Comparison of ENCODE assay signal across 11 mouse cellular contexts in genomic region chr4:22486641-22486960, GRCm38 (mm10). TPM values are rescaled to one million over a fixed set of nuclear protein-coding genes. Genes with fewer than 3 reads are reported as not detected.
A peak's percentile ranks its signal among the peaks of the same experiment; 100 is the strongest.
DNase-seq lines count a peak whose midpoint lies in the region; ATAC-seq lines count a peak whose summit lies in the region.
"Had no signal": no experiment of that assay in that cellular context is flagged by ENCODE, and none has a peak within 500 bp of the region (broad histone marks: within the 10 kb centered on the region; RNA-seq: fewer than 3 reads in every experiment).

No protein-coding gene starts in this region.

- H3K9me3 ChIP-seq in limb, embryonic 11.5 days (ENCODE audit: control insufficient read depth, low read length), result no peaks in the 10 kb centered on the region

- H3K9ac ChIP-seq in limb, embryonic 11.5 days (ENCODE audit: low read length), result no peak overlapping the region

- no peak for ATAC-seq in limb, embryonic 11.5 days (ENCODE audit: insufficient number of reproducible peaks, low FRiP score, low TSS enrichment, low read depth)
- no peak for ATAC-seq in monocyte, adult 5-6 weeks (replicated peaks; ENCODE audit: insufficient number of reproducible peaks, low FRiP score, low TSS enrichment, poor library complexity, severe bottlenecking)

- H3K27ac ChIP-seq in limb, embryonic 11.5 days (replicated peaks; ENCODE audit: low read depth, low read length), result no peak overlapping the region
- H3K27ac ChIP-seq: macrophage had no signal

- peak; percentile 38 to 58 for DNase-seq in cerebellum, postnatal 14 days
- DNase-seq in cerebellum, postnatal 36 days, result no peak
- peak; percentile 42 for DNase-seq in right cerebral cortex, adult 18-20 months
- no peak for DNase-seq in right cerebral cortex, adult 2 months (ENCODE audit: low spot score in 2 of 2)
- DNase-seq in limb, embryonic 11.5 days (ENCODE audit: low spot score), result no peak
- DNase-seq in right cerebral cortex, postnatal 25 days, result peak; percentile 34
- DNase-seq in adrenal gland, postnatal 4 days (ENCODE audit: low spot score in 2 of 2), result no peak
- DNase-seq: gastrocnemius, postnatal 36 days had no signal

- peaks cover 14% of the 10 kb centered on the region for H3K4me1 ChIP-seq in limb, embryonic 11.5 days (ENCODE audit: control insufficient read depth, insufficient read depth, low read length)

- peak overlapping the region; percentile 86; the same call in 1 of the 2 replicates for H3K4me2 ChIP-seq in limb, embryonic 11.5 days (ENCODE audit: low read depth, severe bottlenecking)

- no peaks in the 10 kb centered on the region for H3K36me3 ChIP-seq in limb, embryonic 11.5 days (ENCODE audit: control insufficient read depth, insufficient read depth, low read length)

- H3K27me3 ChIP-seq in limb, embryonic 11.5 days (ENCODE audit: control insufficient read depth, insufficient read depth, low read length), result peaks cover 62% of the 10 kb centered on the region

- WGBS in limb, embryonic 11.5 days, result under 1% methylated on average over 10 of the region's 10 CpGs

- peak overlapping the region; percentile 48; the same call in 1 of the 2 replicates for H3K4me3 ChIP-seq in limb, embryonic 11.5 days (ENCODE audit: low read depth, low read length)

RNA-seq across cellular contexts. Expression of gene Pou3f2, which starts 1.6 kb away (rescaled TPM):
- 0.16 and 0.18 TPM in 2 replicates for polyA plus RNA-seq in limb, embryonic 11.5 days (2014; fragmentation: Nextera tagmentation; extraction: Ambion mirVana)
- under 1 TPM; 0.34 to 0.51 TPM for total RNA-seq in adrenal gland, postnatal 4 days (2021)
- total RNA-seq in monocyte, adult 5-6 weeks (2017), result not detected in 3 replicates
- total RNA-seq: gastrocnemius, postnatal 36 days had no signal
- polyA plus RNA-seq: macrophage; spleen, adult 2 months had no signal

Comparison
In these comparisons a context has a peak if more than half of its experiments do, and no peak if none do; other contexts are left out.
1. DNase-seq: peak in cerebellum, postnatal 14 days (2 of 2), right cerebral cortex, adult 18-20 months (single experiment) and right cerebral cortex, postnatal 25 days (single experiment); none in cerebellum, postnatal 36 days (0 of 2), right cerebral cortex, adult 2 months (0 of 2), limb, embryonic 11.5 days (single experiment) and adrenal gland, postnatal 4 days (0 of 2).